Mouse (Mus musculus): ENCODE measurements around the gene Gm3072. TPM values are rescaled to one million over a fixed set of nuclear protein-coding genes. Genes with fewer than 3 reads are reported as not detected.

Gene Gm3072
- not detected in 2 replicates for polyA plus RNA-seq (2012)

DNA sequence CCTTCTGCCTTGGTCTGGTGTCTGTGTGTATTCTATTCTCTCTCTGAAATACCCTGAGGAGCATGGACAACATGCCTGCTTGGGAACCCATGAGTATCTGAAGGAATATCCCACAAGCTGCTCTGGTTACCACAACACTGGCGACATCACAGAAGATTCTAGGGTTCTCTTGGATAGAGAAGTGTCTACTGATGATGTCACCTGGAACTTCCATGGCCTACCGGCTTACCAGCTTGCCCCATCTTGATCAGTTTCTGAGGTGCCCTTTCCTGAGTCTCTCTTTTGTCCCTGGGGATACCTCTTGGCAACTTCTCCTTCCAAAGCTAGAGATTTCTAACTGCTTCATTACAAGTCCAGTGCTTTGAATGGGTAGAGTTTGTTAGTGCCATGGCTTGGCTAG, at the start of gene Gm3072:
Gm3072 (minus strand) TSS at position 101 of the 400 bp plus-strand sequence.

DNA sequence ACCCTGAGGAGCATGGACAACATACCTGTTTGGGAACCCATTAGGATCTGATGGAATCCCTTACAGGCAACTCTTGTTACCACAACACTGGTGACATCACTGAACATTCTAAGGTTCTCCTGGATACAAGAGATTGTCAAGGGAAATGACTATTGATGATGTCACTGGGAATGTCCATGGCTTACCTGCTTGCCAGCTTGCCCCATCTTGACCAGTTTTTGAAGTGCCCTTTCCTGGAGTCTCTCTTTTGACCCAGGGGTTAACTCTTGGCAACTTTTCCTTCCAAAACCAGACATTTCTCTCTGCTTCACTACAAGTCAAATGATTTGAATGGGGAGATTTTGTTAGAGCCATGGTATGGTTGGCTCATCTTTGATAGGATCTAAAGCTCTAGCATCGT, 22.0 kb upstream of the Gm3072 start, which contains the start of gene Gm3676:
Gm3676 (minus strand) TSS at position 101 of the 400 bp plus-strand sequence.

DNA sequence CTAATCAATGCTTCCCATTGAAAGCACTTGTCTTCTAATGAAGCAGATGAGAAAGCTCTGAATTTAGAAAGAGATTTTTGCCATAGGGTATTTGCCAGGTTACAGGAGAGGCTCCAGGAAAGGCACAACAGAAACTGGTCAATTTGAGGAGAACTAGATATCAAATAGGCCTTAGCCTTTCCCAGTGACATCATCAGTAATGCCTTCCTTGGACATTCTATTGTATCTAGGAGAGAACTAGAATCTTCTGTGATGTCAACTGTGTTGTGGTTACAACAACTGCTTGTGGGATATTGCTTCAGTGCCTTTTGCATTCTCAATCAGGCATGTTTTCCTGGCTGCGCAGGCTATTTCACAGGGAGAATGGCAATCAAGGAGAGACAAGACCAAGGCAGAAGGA, 51.5 kb downstream of the Gm3072 start, which contains the start of gene 1700049E17Rik2:
1700049E17Rik2 (plus strand) TSS at position 301 of the 400 bp plus-strand sequence.

Other genes starting within 250 kb of the Gm3072 start
- not detected in 2 replicates for gene Gm7945, start 238.2 kb downstream of the Gm3072 start, polyA plus RNA-seq (2012)
- gene Gm6482, start 216.3 kb downstream of the Gm3072 start, polyA plus RNA-seq (2012), result not detected in 2 replicates
- gene Gm7954, start 171.1 kb downstream of the Gm3072 start, polyA plus RNA-seq (2012), result not detected in 2 replicates
- not detected in 2 replicates for gene Gm3486, start 135.1 kb downstream of the Gm3072 start, polyA plus RNA-seq (2012)
- gene Gm7970, start 69.0 kb downstream of the Gm3072 start, polyA plus RNA-seq (2012), result not detected in 2 replicates
- not detected in 2 replicates for gene 1700049E17Rik2, start 51.4 kb downstream of the Gm3072 start, polyA plus RNA-seq (2012)
- not detected in 2 replicates for gene Gm3676, start 21.9 kb upstream of the Gm3072 start, polyA plus RNA-seq (2012)
- gene Gm8068, start 77.3 kb upstream of the Gm3072 start, polyA plus RNA-seq (2012), result not detected in 2 replicates
- gene Gm7929, start 126.0 kb upstream of the Gm3072 start, polyA plus RNA-seq (2012), result not detected in 2 replicates
- not detected in 2 replicates for gene Gm47189, start 147.8 kb upstream of the Gm3072 start, polyA plus RNA-seq (2012)

All from megakaryocyte-erythroid progenitor cell, adult 5 weeks (primary cell).